Mouse (Mus musculus): Measurements from ENCODE around the gene Kcnc1.

DNA sequence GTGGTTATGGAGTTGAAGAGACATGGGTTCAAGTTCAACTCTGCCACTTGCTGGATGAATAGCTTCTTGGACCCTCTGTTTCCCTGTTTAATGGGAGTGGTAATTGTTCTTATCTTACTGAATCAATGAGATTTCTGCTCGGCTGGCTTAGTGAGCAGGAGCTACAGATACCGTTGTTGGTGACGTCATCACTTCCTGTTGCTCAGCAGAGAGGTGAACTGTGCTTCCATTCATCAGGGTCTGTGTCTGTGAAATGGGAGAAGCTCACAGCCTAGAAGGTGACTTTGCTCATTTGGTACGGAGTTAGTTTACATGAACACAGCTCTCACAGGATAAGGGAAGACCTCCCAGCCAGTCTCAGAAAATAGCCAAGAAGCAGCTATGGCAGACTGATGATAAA is 42.4 kb upstream of the Kcnc1 start:
- TF ChIP-seq CTCF (IDR thresholded peaks at IDR 0.05; ENCODE audit: low read depth, low read length) (no peak), POLR2A (IDR thresholded peaks at IDR 0.05; ENCODE audit: borderline replicate concordance, low read depth, low read length) (no peak)

Measured in bone marrow macrophage, adult 2 months (primary cell).